Mouse (Mus musculus) granulocyte monocyte progenitor cell, adult 5-6 weeks (primary cell): ENCODE measurements around the gene Cdkal1. TPM values are rescaled to one million over a fixed set of nuclear protein-coding genes. Genes with fewer than 3 reads are reported as not detected.

ENCODE experiments used
- ATAC-seq: replicated peaks from 2 replicates; pipeline ENCODE4 v1.8.0; 2016; ENCODE audit warnings: mild to moderate bottlenecking, moderate TSS enrichment, inconsistent platforms; ENCODE audit not compliant: poor library complexity, severe bottlenecking
- total RNA-seq, 2 experiments: library from RNA; stranded (forward) in 1 of 2; stranded (reverse) in 1 of 2; fragments of 200-712, 200-1000 nt in 1 of 2; fragments of >200 nt in 1 of 2; fragmentation: Nextera tagmentation in 1 of 2; gene quantifications; 2 replicates each; pipeline ENCODE4 v1.2.3; 2014 to 2017

The Cdkal1 gene
- total RNA-seq, 2 experiments from 2014 or later: 21.8 to 30.4 TPM

GRCm38 (mm10) chr13:29533586-29533985 is 321.9 kb downstream of the Cdkal1 start:
- no peak for ATAC-seq

GRCm38 (mm10) chr13:29528344-29528743 is 327.1 kb downstream of the Cdkal1 start:
- ATAC-seq: no peak

- no peak for ATAC-seq
These were observed 334.2 kb downstream of the Cdkal1 start for GRCm38 (mm10) chr13:29521321-29521720.

GRCm38 (mm10) chr13:29514071-29514470 is 341.4 kb downstream of the Cdkal1 start:
- no peak for ATAC-seq

- no peak for ATAC-seq
These were observed 350.5 kb downstream of the Cdkal1 start for GRCm38 (mm10) chr13:29504861-29505568.

GRCm38 (mm10) chr13:29503147-29504044 is 352.1 kb downstream of the Cdkal1 start:
- no peak for ATAC-seq

- ATAC-seq: no peak
These were observed 352.9 kb downstream of the Cdkal1 start for GRCm38 (mm10) chr13:29502481-29503146.

GRCm38 (mm10) chr13:29501173-29501572 is 354.3 kb downstream of the Cdkal1 start:
- ATAC-seq: no peak

GRCm38 (mm10) chr13:29499750-29500149 is 355.7 kb downstream of the Cdkal1 start:
- ATAC-seq: no peak

GRCm38 (mm10) chr13:29497286-29497685 is 358.2 kb downstream of the Cdkal1 start:
- ATAC-seq: no peak

GRCm38 (mm10) chr13:29490341-29490740 is 365.1 kb downstream of the Cdkal1 start:
- no peak for ATAC-seq

- ATAC-seq: no peak
These were observed 366.0 kb downstream of the Cdkal1 start for GRCm38 (mm10) chr13:29489476-29489875.

GRCm38 (mm10) chr13:29486709-29487108 is 368.8 kb downstream of the Cdkal1 start:
- ATAC-seq: no peak

GRCm38 (mm10) chr13:29483950-29484349 is 371.5 kb downstream of the Cdkal1 start:
- ATAC-seq: no peak

- ATAC-seq: no peak
These were observed 373.2 kb downstream of the Cdkal1 start for GRCm38 (mm10) chr13:29482147-29482863.

- no peak for ATAC-seq
These were observed 379.1 kb downstream of the Cdkal1 start for GRCm38 (mm10) chr13:29476421-29476820.

GRCm38 (mm10) chr13:29474301-29474700 is 381.2 kb downstream of the Cdkal1 start:
- no peak for ATAC-seq

- no peak for ATAC-seq
These were observed 381.7 kb downstream of the Cdkal1 start for GRCm38 (mm10) chr13:29473779-29474178.

- no peak for ATAC-seq
These were observed 393.2 kb downstream of the Cdkal1 start for GRCm38 (mm10) chr13:29462271-29462670.

GRCm38 (mm10) chr13:29460741-29461140 is 394.7 kb downstream of the Cdkal1 start:
- ATAC-seq: no peak
